Mouse (Mus musculus): ENCODE data around the gene Chic2.

DNA sequence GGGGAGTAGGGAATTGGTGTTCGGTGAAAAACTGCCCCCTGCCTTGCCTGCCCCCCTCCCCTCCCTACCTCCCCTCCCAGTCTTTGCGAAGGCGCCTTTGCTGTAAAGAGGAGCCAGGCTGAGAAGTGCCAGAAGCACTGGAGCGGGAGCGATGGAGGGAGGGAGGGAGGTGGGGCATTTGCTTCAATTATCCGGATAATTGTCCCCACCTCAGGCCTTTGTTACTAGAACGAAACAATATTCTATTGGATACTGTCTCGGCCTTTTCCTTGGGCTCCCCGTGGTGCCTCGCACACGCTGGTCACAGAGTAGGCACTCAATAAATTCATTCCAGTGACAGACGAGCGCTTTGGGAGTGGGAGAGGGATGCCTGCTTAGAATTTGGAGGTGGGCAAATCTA, 25.6 kb upstream of the Chic2 start:
- no peak for TF ChIP-seq CTCF (IDR thresholded peaks at IDR 0.05)
- no peak for TF ChIP-seq POLR2A (IDR thresholded peaks at IDR 0.05; ENCODE audit: insufficient read depth, low read depth, low read length)

All from heart, adult 2 months (tissue).